Mouse (Mus musculus) retina, postnatal 7 days (tissue): ENCODE measurements around the gene Tmem234.
A peak's percentile ranks its signal among the peaks of the same experiment; 100 is the strongest.

Source experiments
- DNase-seq: peaks from one replicate; pipeline ENCODE4 v3.0.0-alpha.2; 2012; ENCODE audit warnings: low read depth, low spot score

Gene Tmem234

GRCm38 (mm10) chr4:129578466-129578865, 22.0 kb upstream of the Tmem234 start, which contains the start of gene Fam167b:
Gene Fam167b (minus strand): TSS chr4:129578549.
- DNase-seq = no peak

- DNase-seq = no peak
These were observed 20.1 kb upstream of the Tmem234 start for GRCm38 (mm10) chr4:129580347-129580746.

DNA sequence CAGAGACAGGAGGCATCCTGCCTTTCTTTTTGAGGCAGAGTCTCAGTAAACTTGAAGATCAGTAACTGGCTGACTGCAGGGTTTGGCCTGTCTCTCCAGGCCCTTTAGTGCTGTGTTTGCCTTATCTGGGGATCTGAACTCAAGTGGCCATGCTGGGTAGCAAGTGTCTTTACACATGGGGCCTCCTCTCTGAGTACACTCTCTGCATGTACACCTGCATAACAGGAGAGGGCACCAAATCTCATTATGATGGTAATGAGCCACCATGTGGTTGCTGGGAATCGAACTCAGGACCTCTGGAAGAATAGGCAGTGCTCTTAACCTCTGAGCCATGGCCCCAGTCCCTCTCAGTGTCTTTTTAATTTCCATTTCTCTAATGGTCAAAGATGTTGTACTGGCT, 18.2 kb upstream of the Tmem234 start:
- no peak for DNase-seq

DNA sequence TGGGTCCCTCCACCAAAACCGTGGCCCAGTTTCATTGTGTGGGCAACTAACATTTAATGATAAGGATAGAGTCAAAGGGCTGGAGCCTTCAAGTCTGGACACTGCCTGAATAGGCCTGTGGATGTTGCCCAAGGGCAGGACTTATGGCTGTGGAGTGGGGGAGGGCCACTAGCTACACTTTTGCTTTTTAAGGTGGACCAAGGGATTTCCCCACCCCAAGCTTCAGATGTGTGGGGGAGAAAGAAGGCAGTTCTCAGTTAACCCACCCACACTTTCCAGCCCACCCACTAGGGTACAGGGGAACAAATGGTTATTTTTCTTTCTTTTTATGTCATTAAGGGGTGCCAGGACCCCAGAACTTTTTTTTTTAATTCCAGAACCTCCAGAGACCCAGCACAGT, 16.1 kb upstream of the Tmem234 start:
- DNase-seq = no peak

DNA sequence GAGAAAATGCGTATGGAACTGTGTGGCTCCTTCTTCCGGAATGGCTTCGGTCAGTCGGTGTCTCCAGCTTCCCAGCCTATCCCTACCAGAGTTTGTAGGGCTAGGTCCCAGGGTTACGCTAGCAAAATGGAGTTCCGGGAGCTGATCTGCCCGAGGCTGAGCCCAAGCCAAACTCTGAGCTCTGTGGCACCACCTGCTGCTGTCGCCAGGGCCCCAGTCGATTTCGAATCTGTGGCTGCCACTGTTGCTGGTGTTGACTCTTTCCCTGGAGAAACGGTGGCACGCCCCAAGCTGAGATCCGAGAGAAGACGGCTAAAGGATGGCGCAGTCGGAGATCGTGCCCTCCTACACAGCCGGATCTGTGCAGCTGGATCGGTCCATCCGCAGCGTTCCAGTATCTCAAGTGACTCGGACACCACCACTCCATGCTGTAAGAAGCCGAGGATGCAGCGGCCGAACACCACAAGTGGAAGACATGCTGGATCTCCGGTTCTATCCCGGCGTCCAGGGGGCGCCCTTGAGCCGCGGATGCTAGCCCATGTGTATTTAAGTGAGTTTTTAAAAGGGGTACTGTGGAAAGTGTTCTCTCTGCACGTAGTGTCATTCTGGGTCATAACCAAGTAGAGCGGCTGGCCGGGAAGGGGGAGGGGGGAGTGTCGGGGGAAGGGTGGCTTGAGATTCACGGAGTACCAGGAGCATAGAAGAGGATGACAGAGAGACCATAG, 15.4 kb upstream of the Tmem234 start:
- peak; percentile 43 for DNase-seq

GRCm38 (mm10) chr4:129585773-129586172, 14.7 kb upstream of the Tmem234 start:
- no peak for DNase-seq

DNA sequence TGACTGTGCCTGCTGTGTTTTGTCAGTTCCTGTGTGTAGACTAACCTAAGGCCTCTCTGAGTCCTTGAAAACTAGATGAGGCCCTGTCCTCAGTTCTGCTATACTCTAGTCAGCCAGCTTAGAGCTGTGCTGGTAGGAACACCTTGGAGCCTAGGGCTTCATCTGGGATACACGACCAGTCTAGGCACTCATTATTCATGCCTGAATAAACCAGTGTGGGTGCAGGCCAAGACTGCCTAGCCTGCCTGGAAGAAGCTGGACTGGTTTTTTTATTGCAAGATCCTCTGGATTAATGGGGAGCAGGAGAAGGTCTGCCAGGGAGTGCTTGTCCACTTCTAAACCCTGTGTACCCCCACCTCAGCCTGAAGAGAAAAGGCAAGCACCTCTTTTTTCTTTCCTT, 13.5 kb upstream of the Tmem234 start:
- no peak for DNase-seq

- no peak for DNase-seq
These were observed 11.6 kb upstream of the Tmem234 start for GRCm38 (mm10) chr4:129588865-129589264.

DNA sequence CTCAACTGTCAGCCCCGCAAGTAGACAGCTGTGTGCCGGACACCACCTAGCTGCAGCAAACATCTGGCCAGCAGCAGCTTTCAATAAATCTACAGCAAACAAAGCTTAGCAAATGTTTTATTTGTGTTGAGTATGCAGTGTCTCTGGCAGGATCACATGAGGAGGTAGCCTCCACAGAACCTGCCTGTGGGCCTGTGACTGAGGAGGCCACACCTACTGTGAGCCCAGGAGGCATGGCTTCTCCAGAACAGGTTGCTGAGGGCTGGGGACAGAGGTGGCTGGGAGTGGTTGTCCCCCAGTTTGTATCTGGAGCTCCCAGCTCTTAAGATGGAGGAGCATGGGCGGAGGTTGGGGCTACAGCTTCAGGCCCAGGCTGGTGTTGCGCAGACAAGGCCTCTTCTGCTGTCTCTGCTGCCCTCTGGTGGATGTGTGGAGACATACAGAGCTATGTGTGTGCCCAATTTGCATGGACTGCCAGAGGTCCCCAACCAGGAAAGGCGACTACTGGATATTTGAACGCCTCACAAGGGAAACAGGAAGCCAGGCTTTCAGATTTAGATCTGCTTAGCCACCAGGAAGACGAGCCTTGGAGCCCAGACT, 8.1 kb downstream of the Tmem234 start:
- DNase-seq = peak; percentile 79

DNA sequence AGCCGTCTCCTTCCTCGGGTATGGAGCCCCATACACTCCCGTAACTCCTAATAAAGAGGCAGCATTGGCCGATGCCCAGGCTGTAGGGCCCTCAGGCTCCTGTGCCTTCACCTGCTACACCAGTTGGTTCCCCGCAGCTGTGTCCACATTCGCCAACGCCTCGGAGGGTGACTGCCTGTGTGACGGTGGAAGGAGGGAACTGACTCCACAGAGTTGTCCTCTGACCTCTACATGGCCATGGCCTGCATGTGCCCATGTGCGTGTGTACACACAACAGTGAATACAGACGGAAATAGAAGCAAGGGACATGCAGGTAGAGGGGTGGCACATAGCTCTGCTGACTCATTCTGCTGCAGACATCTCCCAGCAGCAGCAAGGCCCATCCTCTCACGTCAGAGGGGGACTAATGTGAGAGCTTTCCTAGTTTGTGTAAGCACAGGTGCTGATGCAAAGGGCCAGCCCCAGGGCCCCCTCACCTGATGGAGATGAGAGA, 8.7 kb downstream of the Tmem234 start:
- no peak for DNase-seq

- DNase-seq = no peak
These were observed 9.6 kb downstream of the Tmem234 start for GRCm38 (mm10) chr4:129610026-129610425.

- DNase-seq = no peak
These were observed 10.0 kb downstream of the Tmem234 start for GRCm38 (mm10) chr4:129610472-129610871.

DNA sequence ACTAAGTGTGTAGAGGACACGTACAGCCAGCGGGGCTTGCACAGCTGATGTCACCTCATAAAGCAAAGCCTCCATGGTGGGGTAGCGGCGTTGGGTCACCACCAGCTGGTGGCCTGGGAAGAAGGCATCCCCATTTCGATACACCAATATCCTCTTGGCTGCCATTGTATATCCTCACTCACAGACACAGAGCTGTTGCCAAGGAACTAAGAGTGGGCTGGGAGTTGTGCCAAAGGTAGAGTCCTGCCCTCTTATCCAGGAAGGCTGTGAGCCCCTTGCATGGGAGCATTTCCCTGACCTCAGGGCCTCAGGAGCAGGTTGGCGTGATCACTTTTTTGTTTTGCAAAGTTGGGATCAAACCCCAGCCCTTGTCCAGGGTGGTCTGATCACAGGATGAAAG, 13.6 kb downstream of the Tmem234 start, which contains the start of gene Dcdc2b:
Gene Dcdc2b, minus strand, starts transcription at position 165 of the 400 bp plus-strand sequence.
- DNase-seq = no peak

DNA sequence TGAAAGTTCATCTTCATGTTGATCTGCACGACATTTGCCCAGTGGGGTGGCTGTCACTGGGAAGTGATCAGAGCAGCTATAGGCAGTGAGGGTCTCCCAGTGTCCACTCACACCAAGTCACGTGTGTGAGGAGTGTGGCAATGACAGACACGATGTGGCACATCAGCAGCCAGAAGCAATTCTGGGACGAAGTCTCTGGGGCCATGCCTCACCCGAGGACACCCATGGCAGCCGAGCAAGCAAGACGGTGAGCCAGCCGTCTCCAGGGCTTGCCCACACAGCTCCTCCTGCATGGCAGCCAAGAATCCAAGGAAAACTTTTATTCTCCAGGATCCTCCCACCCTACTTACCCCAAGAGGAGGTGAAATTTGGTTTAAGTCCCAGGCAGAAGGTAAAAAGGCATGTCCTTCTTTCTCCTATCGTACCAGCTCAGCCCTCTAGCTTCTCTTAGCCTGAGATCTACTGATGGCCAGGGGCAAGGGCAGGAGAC, 15.4 kb downstream of the Tmem234 start:
- DNase-seq = no peak

DNA sequence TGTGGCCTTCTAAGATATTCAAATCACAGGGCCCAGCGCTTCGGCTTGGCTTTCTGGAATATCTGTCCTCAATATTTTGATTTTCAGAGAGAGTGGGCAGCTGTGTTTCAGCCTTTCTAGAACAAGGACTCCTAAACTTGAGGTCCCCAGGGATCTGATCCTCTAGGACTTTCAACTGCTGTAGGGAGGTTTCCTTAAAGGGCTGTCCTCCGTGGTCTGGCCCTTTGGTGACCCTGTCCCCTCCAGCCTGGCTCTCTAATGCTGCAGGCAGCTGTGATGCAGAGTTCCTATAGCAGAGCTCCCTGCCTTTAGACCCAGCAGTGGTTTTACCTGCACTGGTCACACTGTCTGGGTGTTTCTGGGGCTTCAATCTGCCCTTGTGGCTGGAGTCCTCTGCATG, 16.2 kb downstream of the Tmem234 start:
- no peak for DNase-seq

GRCm38 (mm10) chr4:129617121-129617641, 16.7 kb downstream of the Tmem234 start:
- no peak for DNase-seq

GRCm38 (mm10) chr4:129618031-129618430, 17.6 kb downstream of the Tmem234 start:
- DNase-seq = no peak

DNA sequence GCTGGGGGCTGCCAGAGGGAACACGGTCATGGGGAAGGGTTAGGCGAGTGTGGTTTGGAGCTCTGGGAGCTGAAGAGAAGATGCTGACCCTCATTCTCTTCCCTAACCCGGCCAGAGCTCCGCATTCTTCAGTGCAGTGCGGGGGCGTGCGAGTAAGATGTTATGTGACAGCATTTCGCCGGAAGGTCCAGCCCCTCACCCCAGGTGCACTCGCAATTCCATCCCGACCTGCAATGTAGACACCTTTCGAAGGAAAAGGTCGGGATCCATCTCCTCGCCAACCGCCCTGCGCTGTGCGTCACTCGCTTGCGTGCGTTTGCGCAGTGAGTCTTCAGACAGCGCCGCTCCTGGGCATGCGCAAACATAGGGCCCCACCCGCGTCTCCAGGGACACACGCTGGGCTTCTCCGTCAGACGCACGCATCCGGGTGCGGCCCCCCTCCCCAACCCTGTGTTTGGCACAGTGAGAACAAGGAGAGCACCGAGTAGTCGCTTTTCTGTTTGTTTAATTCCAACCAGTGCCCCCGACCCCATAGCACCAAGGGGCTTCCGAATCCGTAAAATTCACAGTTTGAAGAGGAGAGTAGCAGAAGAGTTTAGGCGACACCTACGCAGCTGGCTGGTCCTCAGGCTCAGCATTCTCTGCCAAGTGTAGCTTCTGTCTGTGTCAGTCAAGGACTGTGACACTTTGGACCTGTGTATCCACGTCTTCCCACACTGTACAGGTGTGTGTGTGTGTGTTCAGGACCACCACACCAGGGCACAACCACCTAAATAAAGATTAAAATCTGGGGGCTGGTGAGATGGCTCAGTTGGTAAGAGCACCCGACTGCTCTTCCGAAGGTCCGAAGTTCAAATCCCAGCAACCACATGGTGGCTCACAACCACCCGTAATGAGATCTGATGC, 18.6 kb downstream of the Tmem234 start, which contains the start of gene Iqcc:
Gene Iqcc, minus strand, starts transcription at position 314 of the 906 bp plus-strand sequence.
- peak; percentile 88 for DNase-seq

- DNase-seq = no peak
These were observed 20.2 kb downstream of the Tmem234 start for GRCm38 (mm10) chr4:129620419-129621282.

DNA sequence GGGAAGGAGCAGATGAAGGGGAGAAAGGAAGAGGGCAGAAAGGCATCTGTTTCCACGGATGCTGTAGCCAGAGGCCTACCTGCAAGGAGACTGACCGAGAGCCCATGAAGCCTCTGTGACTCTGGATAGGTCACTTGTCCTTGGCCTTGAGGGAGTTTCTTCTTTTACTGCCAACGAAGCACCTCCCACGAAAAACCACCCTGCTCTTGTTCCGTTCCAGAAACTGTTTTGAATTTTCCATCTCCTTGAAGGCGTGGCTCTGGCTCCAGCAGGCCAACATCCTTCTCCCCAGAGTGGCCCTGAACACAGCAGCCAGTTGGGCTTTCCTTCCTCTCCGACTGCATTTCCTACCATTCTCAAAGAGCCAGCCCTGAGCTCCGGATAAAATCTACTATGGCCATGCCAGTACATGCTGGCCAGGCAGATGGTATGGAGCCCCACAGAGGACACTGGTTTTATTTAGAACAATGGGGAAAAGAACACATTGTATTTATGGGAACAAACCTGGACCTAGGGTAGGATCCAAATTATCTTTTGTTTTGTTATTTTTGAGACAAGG, 20.9 kb downstream of the Tmem234 start:
- no peak for DNase-seq
